Mouse (Mus musculus) lung, postnatal 0 days (tissue): ENCODE measurements around the gene Pde2a. TPM values are rescaled to one million over a fixed set of nuclear protein-coding genes. Genes with fewer than 3 reads are reported as not detected.

Experiments
- ATAC-seq: fragments of 200-750 bp; cut with Nextera tagmentation; 2 replicates; pipeline ENCODE4 v1.8.0; 2017; ENCODE audit warnings: moderate library complexity
- DNase-seq: peaks from one replicate; pipeline ENCODE4 v3.0.0-alpha.2; 2016; ENCODE audit warnings: low spot score
- H3K27ac ChIP-seq: fragments of 300-500 bp; sonication (generic); 2 replicates; pipeline ENCODE4 v1.5.1; 2014; ENCODE audit warnings: antibody characterized with exemption, mild to moderate bottlenecking, low read length, mixed read lengths
- H3K27me3 ChIP-seq: fragments of 300-500 bp; sonication (generic); replicated peaks from 2 replicates; pipeline ENCODE4 v1.6.1; 2014; ENCODE audit warnings: low read length, mixed read lengths; ENCODE audit not compliant: insufficient read depth
- H3K36me3 ChIP-seq: fragments of 300-500 bp; sonication (generic); 2 replicates; pipeline ENCODE4 v1.6.1; 2014; ENCODE audit warnings: low read length, mixed read lengths; ENCODE audit not compliant: insufficient read depth
- H3K4me1 ChIP-seq: fragments of 300-500 bp; sonication (generic); 2 replicates; pipeline ENCODE4 v1.6.1; 2014; ENCODE audit warnings: antibody characterized with exemption, low read depth, low read length, mixed read lengths; ENCODE audit not compliant: insufficient read depth
- H3K4me2 ChIP-seq: fragments of 300-500 bp; sonication (generic); replicated peaks from 2 replicates; pipeline ENCODE4 v1.6.1; 2014; ENCODE audit warnings: low read depth, mild to moderate bottlenecking, low read length, moderate library complexity, mixed read lengths
- H3K4me3 ChIP-seq: fragments of 300-500 bp; sonication (generic); 2 replicates; pipeline ENCODE4 v1.5.1; 2014; ENCODE audit warnings: low read depth, low read length
- H3K9ac ChIP-seq: fragments of 300-500 bp; sonication (generic); replicated peaks from 2 replicates; pipeline ENCODE4 v1.6.1; 2014; ENCODE audit warnings: low read depth, mild to moderate bottlenecking
- H3K9me3 ChIP-seq: fragments of 300-500 bp; sonication (generic); 2 replicates; pipeline ENCODE4 v1.6.1; 2016; ENCODE audit warnings: low read length, mixed read lengths
- CTCF ChIP-seq: IDR thresholded peaks from 2 replicates; pipeline ENCODE4 v1.5.1; 2016; ENCODE audit warnings: antibody characterized with exemption, mild to moderate bottlenecking
- EP300 ChIP-seq: IDR thresholded peaks from 2 replicates; pipeline ENCODE4 v1.6.1; 2016; ENCODE audit warnings: antibody characterized with exemption, mild to moderate bottlenecking, control low read depth
- WGBS: fragments of 180-500 bp; shearing (Covaris S2); extraction: QIAGEN DNeasy Blood & Tissue Kit; methylation state at CpG from one replicate; pipeline ENCODE4 v1.1.7; 2014; 5-methylcytosine and 5-hydroxymethylcytosine counted together
- polyA plus RNA-seq: library from polyadenylated mRNA; unstranded; fragments of >200 nt; fragmentation: Nextera tagmentation; extraction: Ambion mirVana; gene quantifications from 2 replicates; pipeline ENCODE4 v1.2.1, GENCODE M21; 2015

Gene Pde2a
- polyA plus RNA-seq, 1 experiment from 2014 or later, result 4.3 TPM

DNA sequence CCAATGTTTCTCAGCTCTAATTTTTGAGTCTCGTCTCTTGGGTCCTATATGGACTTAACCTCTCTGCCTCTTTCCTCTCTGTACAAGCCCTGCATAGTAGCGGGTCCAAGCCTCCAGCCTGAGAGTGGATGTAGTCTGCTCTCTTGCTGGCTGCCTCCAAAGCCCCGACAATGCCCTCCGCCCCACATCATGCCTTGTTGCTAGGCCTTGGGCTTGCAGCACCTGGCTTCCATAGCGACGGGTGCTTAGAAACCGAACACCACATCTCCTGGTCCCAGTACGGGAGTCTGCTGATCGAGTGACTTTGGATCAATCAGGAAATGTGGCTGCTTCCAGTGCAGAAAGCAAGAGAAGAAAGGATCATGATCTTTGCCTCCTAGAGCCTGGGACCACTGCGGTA is 21.6 kb downstream of the Pde2a start:
- TF ChIP-seq CTCF (no peak), EP300 (no peak)
- H3K9ac ChIP-seq, result no peak overlapping the region
- H3K4me1 ChIP-seq, result no peaks in the 10 kb centered on the region
- H3K27ac ChIP-seq, result no peak overlapping the region
- H3K36me3 ChIP-seq, result no peaks in the 10 kb centered on the region
- no peak overlapping the region for H3K4me2 ChIP-seq
- no peaks in the 10 kb centered on the region for H3K9me3 ChIP-seq
- no peak overlapping the region for H3K4me3 ChIP-seq
- 66% methylated on average over 10 of the region's 10 CpGs for WGBS
- no peak for DNase-seq
- no peak for ATAC-seq
- H3K27me3 ChIP-seq, result no peaks in the 10 kb centered on the region

DNA sequence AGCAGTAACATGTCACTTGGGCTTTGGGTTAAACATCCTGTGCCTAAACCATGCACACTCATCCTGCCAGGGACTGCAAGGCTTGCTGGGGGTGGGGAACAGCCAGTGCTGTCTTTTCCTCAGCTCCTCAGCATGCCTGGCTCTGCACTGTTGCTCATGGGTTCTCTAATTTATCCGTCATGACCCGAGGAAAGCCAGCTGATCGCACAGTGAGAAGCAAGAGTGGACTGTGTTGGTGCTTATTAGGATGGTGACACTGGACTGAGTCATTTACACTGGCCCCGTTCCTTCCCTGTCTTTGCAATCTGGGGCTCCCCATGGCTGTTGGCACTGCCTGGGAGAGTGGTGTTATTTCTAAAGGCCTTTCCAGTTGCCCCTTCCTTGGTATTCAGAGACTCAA is 22.7 kb downstream of the Pde2a start:
- H3K9me3 ChIP-seq, result no peaks in the 10 kb centered on the region
- H3K4me1 ChIP-seq, result no peaks in the 10 kb centered on the region
- ATAC-seq, result no peak
- no peak overlapping the region for H3K27ac ChIP-seq
- H3K4me2 ChIP-seq, result no peak overlapping the region
- H3K27me3 ChIP-seq, result no peaks in the 10 kb centered on the region
- no peak for DNase-seq
- WGBS, result 78% methylated on average over 4 of the region's 4 CpGs
- TF ChIP-seq EP300 (no peak), CTCF (no peak)
- H3K9ac ChIP-seq, result no peak overlapping the region
- H3K36me3 ChIP-seq, result no peaks in the 10 kb centered on the region
- H3K4me3 ChIP-seq, result no peak overlapping the region

DNA sequence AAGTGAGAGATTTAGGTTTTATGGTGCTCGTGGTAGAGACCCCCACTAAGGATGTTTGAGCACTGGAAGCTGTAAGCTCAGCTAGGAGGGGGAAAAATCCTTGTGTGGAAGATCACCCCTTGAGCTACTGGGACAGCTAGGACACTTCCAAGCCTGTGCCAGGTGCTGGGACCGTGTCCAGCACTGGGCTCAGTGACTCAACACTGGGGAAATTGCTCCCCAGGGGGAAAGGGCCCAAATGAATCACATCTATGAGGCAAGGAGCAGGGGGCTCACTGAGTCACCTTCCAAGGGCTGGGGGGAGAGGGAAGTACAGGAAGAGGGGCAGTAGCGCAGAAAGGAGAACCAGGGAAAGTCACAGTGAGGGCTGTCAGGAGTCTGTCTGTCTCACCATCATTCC is 28.4 kb downstream of the Pde2a start:
- H3K9me3 ChIP-seq, result no peaks in the 10 kb centered on the region
- no peak overlapping the region for H3K4me3 ChIP-seq
- no peaks in the 10 kb centered on the region for H3K36me3 ChIP-seq
- H3K27ac ChIP-seq, result no peak overlapping the region
- no peak for ATAC-seq
- TF ChIP-seq CTCF (no peak), EP300 (no peak)
- no peak overlapping the region for H3K4me2 ChIP-seq
- H3K4me1 ChIP-seq, result 0 out of 2 replicates have a peak, but pooled peaks cover 4% of the 10 kb centered on the region
- 26% methylated on average over 3 of the region's 3 CpGs for WGBS
- no peak overlapping the region for H3K9ac ChIP-seq
- no peak for DNase-seq
- H3K27me3 ChIP-seq, result peaks cover 10% of the 10 kb centered on the region; the same call in 1 of the 2 replicates

DNA sequence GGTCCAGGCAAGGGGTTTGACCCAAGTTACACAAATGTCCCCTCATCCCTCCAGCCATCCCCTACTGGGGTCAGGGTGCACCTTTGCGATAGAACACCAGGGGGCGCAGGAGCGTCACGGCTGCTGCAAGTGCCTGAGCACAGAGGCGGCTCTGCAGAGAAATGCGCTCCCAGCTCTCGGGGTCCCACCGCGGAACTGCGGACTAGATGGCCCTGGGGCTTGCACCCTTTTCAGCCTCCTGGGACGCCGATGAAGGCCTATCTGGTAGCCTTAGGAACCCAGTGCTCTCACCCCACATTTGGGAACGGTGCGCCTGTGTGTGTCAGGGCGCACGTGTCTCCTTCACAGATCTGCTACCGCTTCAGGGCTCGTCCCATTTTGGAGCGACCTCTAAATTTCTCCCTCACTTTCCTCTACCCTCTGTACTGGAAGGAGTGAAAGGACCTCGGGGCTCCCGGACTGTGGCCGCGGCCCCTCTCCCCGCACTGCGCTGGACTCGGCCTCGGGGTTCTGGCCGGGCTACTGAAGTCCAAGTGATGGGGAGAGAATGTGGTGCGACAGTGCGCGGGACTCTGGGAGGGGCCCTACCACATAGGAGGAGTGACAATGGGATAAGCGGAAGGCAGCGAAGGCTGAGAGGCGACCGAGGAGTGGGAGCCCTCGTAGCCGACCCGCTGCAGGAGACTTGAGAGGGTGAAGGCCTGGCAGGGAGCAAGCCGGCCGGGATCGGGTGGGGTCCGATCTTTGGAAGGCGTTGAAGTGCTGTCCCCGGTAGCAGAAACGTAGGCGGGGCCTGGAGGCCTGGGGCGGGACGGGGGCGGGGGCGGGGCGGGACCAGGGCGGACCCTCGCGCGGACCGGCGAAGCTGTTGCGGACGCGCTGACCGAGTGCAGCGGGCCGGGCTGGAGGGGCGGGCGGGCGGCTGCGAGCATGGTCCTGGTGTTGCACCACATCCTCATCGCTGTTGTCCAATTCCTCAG is 29.2 kb downstream of the Pde2a start:
- WGBS, result under 1% methylated on average over 63 of the region's 68 CpGs
- Histone ChIP-seq H3K36me3 (no peaks in the 10 kb centered on the region), H3K9me3 (no peaks in the 10 kb centered on the region), H3K4me2 (peak overlapping the region; percentile 86), H3K27ac (no peak overlapping the region), H3K27me3 (peaks cover 10% of the 10 kb centered on the region; the same call in 1 of the 2 replicates), H3K4me3 (peak overlapping the region; percentile 48), H3K4me1 (0 out of 2 replicates have a peak, but pooled peaks cover 4% of the 10 kb centered on the region), H3K9ac (no peak overlapping the region)
- DNase-seq (peak; percentile 86), ATAC-seq (peak; percentile 88)
- TF ChIP-seq CTCF, result peak; percentile 99
- no peak for TF ChIP-seq EP300

DNA sequence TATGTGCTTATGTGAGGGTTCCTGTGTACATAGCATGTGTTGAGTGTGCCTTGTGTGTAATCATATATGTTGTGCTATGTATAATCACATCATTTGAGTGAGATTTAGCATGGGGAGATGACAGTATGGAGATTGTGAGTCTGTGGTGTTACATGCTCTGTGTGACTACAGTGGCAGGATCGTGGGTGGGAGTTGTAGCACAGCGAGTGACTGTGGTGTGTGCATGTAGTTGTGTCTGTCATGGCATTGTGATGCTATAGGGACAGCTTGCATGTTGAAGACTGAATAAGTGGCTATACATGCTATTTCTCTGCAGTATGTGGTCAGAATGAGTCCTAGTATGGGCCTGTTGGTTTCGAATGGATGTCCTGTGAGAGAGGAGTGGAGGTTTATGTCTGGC is 31.2 kb downstream of the Pde2a start:
- TF ChIP-seq CTCF, result no peak
- TF ChIP-seq EP300, result no peak
- 0 out of 2 replicates have a peak, but pooled peaks cover 4% of the 10 kb centered on the region for H3K4me1 ChIP-seq
- no peak for DNase-seq
- H3K9ac ChIP-seq, result no peak overlapping the region
- 0 out of 2 replicates have a peak overlapping the region, but pooled peaks have one; percentile 11 for H3K4me2 ChIP-seq
- ATAC-seq, result no peak
- peaks cover 13% of the 10 kb centered on the region; the same call in 1 of the 2 replicates for H3K27me3 ChIP-seq
- no peaks in the 10 kb centered on the region for H3K9me3 ChIP-seq
- no peak overlapping the region for H3K4me3 ChIP-seq
- WGBS, result 80% methylated on average over 3 of the region's 3 CpGs
- no peaks in the 10 kb centered on the region for H3K36me3 ChIP-seq
- no peak overlapping the region for H3K27ac ChIP-seq

DNA sequence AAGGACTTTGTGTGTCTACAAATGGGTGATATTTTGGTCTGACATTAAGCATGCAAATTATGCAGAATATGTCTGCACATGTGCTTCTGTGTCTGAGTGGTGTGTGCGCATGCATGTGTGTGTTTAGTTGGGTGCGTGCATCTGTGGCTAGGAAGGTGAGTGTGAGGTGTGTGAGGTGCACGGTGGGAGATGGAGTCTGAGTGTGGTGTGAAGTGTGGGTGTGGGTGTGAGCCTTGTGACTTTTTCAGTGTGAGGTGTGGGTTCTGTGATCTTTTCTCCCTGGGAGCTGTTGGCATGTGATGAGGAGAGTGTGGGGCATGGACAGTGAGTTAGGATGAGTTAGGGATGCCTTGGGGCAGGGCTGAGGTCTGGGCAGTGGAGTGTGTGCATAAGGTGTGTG is 31.8 kb downstream of the Pde2a start:
- Histone ChIP-seq H3K36me3 (no peaks in the 10 kb centered on the region), H3K4me3 (no peak overlapping the region), H3K27me3 (peaks cover 13% of the 10 kb centered on the region; the same call in 1 of the 2 replicates), H3K4me1 (0 out of 2 replicates have a peak, but pooled peaks cover 4% of the 10 kb centered on the region), H3K9ac (no peak overlapping the region), H3K4me2 (no peak overlapping the region), H3K27ac (no peak overlapping the region), H3K9me3 (no peaks in the 10 kb centered on the region)
- ATAC-seq (no peak), DNase-seq (no peak)
- no peak for TF ChIP-seq EP300
- no peak for TF ChIP-seq CTCF
- WGBS, result 85% methylated on average over 3 of the region's 3 CpGs
